Mouse (Mus musculus): Measurements from ENCODE around the gene Lnx2. TPM values are rescaled to one million over a fixed set of nuclear protein-coding genes. Genes with fewer than 3 reads are reported as not detected.

Lnx2 gene
- polyA plus RNA-seq, 2 experiments from 2014 or later: 19.6 to 29.9 TPM

- ATAC-seq: no peak
Observed at GRCm38 (mm10) chr5:147076799-147077165, 396 bp upstream of the Lnx2 start, which contains the start of gene Polr1d. Gene Polr1d (plus strand): TSS chr5:147077050.

- no peak for ATAC-seq
Observed at GRCm38 (mm10) chr5:147075103-147076025, 1.0 kb downstream of the Lnx2 start.

DNA sequence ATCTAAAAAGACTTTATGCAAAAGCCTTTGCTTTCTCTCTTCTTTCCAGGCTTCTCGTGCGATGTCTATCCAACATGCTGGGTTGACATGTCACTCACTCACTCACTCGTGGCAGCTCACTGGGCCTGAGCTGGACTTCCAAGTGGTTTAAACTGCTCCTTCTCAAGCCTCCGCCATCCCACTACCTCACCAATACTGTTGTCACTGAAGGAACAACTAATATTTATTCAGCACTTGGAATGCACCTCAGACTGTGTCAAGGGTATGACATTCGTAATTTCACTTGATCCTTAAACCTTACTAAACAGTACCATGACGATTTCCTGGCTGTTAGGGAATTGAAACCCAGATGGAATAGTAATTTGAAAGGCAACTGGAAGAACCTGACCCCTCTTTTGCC, 2.6 kb downstream of the Lnx2 start:
- no peak for ATAC-seq

- no peak for ATAC-seq
Observed at GRCm38 (mm10) chr5:147071886-147072285, 4.5 kb downstream of the Lnx2 start.

GRCm38 (mm10) chr5:147070791-147071516, 5.4 kb downstream of the Lnx2 start:
- ATAC-seq: peak; percentile 31

GRCm38 (mm10) chr5:147068876-147069275, 7.5 kb downstream of the Lnx2 start:
- no peak for ATAC-seq

- no peak for ATAC-seq
Observed at GRCm38 (mm10) chr5:147066965-147067364, 9.4 kb downstream of the Lnx2 start.

DNA sequence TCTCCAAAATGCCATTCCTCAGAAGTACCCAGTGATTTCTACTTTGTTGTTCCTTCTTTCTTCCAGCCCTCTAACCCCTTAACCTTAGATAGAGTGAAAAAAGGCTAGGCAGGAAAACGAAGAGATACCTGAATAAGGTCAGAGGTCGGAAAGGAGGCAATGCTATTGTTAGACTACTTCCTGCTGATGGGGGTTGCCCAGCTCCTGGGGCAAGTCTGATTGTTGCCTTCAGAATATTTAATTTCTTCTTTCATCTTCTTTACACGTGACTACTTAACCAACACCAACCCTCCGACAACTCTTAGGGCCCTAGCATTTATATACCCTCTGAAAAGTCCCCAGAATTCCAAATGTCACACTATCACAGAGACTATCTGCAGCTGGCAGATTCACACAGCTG, 10.3 kb downstream of the Lnx2 start:
- ATAC-seq: peak; percentile 69

DNA sequence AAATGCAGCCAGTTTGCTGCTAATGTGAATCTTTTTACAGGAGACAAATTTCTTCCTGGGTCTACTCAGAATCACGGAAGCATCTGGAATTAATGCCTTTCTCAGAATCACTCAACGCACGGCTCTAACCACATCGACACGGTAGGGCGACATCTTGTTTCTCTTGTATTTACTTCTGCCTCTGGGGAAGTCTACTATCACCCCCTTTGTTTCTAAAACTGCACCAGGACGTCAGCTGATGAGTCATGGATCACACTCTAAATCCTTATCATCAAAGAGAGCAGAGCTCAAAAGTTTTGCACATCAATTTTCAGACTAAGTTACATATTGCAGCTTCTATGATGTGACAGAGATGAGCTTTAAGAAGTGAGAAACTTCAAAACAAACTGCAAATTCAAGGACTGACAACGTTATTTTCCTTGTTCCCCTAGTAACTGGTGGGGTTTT, 13.1 kb downstream of the Lnx2 start:
- ATAC-seq: peak; percentile 75

- ATAC-seq: no peak
Observed at GRCm38 (mm10) chr5:147060024-147060423, 16.4 kb downstream of the Lnx2 start.

- no peak for ATAC-seq
Observed at GRCm38 (mm10) chr5:147059319-147059718, 17.1 kb downstream of the Lnx2 start.

DNA sequence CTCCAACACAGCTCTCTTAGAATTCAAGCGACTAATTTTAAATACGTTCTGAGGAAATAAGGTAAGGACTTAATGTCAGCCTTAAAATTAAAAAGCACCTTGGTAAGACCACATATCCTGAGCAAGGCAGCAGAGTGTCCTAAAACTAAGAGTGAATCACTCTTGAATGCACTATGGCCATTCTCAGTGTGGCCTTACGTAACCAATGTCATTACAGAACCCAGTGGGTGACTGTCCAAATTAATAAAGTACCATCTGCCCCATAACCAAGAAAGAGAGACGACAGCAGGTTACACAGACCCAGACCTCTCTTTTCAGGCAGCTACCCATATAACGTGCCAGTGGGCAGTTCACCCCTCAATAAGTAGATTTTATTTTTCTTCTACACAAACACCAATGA, 17.7 kb downstream of the Lnx2 start:
- ATAC-seq: no peak

DNA sequence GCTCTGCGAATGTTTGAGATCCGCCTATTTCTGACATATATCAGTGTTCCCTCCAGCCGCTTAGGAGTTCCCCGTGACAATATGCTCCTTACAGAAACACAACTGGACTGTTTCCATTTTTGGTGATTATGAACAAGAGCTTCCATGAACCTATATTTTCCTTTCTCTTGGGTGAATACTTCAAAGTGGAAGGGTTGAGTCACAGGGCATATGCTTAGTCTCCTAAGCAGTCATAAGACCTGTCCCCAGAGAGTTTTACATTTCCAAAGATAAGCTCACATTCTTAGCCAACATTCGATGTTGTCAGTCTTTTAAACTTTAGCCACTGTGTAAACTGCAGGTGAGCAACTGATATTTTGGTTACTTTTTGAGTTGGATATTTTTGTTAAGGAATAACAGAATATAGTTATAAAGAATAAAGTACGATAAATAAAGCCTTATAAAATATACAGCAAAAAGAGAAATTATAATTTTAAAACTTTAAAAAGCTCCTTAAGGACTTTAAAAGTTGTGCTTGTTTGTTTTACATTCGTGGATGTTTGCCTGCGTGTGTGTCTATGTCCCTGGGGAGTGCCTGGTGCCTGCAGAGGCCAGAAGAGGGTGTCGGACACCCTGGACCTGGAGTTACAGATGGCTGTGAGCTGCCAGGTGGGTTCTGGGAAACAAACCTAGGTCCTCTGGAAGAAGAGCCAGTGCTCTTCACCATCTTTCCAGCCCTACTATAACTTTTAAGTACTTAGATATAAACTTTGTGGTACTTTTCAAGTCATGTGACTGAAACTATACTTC, 18.6 kb downstream of the Lnx2 start:
- peak; percentile 9 for ATAC-seq

- no peak for ATAC-seq
Observed at GRCm38 (mm10) chr5:147056712-147057290, 19.6 kb downstream of the Lnx2 start.

GRCm38 (mm10) chr5:147055572-147056245, 20.7 kb downstream of the Lnx2 start:
- peak; percentile 68 for ATAC-seq

- ATAC-seq: no peak
Observed at GRCm38 (mm10) chr5:147054747-147055270, 21.6 kb downstream of the Lnx2 start.

- ATAC-seq: no peak
Observed at GRCm38 (mm10) chr5:147054328-147054727, 22.1 kb downstream of the Lnx2 start.

DNA sequence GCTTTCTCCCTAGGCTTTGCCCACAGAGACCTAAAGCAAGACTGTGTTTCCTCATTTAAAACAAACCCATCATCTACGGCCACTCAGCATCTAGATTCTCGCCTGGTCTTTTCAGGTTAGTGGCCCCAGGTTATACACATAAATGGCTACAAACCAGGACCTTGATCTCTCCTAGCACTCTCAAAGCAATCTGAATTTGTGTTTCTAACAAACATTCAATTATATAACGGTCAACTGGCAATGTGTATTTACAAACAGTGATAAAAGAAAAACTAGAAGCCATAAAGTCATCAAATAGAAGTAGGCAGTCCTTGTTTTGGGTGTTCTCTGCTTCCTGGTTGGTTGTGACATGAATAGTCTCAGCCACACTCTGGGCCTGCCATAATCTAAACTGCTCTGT, 22.9 kb downstream of the Lnx2 start:
- ATAC-seq: no peak

DNA sequence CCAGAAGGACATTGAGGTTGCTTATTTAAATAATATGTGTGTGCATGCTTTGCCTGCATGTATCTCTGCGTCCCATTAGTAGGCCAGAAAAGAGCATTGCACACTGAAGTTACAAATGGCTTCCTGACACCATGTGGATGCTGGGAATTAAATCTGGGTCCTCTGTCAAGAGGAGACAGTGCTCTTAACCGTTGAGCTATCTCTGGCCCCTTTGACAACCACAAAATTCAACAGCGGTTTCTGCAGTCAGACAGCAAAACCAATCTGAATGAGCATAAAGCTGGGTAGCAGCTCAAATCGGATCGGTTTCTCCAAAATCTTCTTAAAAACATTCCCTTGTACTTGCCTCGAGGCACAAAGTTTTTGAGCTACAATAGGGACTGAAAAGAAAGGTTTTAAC, 23.3 kb downstream of the Lnx2 start:
- no peak for ATAC-seq

GRCm38 (mm10) chr5:147052309-147052558, 24.2 kb downstream of the Lnx2 start:
- no peak for ATAC-seq

DNA sequence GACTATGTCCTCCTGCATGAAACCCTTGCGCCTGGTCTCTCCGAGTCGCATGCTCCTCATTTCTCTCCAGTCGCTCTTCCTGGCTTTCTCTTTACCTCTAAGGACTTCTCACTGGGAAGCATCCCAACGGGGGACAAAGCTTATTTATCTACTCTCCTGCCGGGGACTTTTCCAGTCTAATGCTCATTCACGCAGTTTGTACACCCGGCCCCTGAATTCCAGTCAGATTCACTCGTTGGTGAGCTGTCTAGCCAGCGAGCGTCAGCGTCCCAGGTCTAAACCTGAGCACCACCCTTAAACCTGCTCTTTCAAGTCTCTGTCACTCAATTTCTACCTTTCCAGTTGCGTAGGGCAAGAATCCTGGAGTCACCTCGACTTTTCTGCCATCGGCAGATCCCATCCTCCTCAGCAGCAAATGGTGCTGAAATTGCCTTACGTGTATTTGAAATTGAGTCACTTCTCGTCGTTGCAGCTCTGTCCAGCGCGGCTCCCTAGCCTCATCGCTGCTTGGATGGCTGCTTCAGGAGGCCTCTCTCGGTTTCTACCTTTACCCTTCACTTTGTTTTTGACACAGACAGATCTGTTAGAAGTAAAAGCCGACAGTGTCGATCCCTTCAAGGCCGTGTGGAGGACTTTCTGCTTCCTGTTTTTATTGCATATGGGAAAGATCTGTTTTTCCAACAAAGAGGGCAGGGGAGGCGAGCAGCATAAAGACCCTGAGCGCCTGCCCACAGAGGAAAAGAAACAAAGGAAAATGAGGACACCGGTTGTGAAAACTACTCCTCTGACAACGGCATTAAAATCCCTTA, 24.7 kb downstream of the Lnx2 start:
- ATAC-seq: no peak
